Mouse (Mus musculus): ENCODE data around the gene Ltb4r2.
A peak's percentile ranks its signal among the peaks of the same experiment; 100 is the strongest.

Gene Ltb4r2

DNA sequence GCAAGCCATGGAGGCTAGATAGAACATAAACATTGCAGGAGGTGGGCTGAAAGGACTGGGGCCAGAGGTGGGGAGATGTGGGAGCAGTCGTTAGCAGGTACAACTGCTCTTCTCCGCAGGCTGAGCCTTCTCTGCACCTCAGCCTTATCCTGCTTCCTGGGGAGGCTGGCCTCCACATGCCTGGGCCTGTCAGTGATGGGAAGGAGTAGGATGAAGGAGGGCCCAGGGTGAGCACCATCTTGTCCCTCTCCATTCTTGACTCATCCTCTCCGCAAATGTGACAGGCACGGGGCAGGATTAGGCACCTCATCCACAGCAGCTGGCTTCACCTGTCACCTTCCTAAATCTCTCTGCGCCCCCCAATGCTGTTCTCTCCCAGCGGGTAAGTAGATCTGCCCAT lies at the start of gene Ltb4r2:
Ltb4r2 (plus strand) TSS at position 266 of the 400 bp plus-strand sequence.
- DNase-seq (ENCODE audit: low spot score), result no peak

DNA sequence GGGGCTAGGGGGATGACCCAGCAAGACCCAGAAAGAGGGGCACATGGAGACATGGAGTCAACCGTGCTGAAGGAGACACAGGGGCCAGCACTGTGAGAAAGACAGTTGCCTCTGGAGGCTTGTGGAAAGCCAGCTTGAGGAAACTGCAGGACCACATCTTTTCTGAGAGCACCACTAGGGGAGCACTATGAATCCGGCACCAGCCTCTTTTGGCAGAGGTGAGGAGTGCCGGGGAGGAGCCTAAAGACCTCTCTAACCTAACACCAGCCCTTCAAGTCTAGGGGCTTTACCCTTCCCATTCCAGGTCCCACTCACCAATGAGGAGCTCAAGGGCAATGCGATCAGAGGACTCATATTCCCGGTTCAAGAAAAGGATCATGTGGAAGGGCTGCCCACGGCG lies 49.4 kb upstream of the Ltb4r2 start:
- no peak for DNase-seq (ENCODE audit: low spot score)

DNA sequence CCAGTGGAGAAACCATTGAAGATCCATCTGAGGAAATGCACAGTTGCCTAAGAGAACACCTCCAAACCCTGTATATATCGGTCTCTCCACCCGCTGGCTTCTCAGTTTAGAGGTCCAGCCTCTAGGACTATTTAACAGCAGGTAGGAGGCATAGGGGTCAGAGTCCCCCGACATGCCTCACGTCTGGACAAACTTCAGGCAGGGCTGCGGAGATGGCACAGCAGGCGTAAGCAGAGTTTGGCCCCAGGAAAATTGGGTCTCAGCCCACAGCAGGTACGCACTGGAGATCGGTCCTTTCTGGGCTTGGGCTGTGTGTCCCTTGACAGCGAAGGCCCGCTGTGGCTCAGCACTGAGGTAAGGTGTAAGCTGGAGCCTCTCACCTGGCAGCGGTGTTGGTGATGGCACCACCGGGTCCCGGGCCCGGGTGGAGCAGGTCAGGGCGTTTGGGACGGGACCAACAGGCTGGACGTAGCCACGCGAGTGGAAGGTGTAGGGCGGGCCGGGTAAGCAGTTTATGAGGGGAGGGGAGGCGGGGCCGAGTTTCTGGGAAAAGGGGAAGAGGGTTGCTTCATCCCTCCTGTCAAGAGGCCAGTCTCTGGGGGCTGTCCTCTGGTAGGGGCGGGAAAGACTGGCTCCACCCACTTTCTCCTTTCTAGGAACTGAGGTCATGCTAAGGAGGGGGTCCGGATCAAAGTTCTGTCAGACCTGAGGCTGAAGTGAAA lies 48.1 kb upstream of the Ltb4r2 start:
- no peak for DNase-seq (ENCODE audit: low spot score)

DNA sequence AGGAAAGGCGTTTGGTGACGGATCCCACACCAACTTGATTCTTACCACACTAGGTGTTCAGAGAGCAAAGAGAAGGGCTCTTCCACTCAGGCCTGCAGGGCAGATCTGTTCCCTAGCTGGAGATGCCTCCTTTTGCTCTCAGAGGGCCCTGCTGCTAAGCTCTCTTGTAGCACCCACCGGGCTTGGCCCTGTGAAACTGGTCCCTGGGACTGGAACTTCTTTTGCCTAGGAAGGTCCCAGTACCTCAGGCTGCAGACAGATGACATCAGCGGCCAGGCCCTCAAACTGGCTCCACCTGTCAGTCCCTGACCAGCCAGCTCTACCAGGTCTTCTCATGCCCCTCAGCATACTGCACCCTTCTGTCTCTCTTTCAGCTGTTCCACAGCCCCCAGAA lies 47.5 kb upstream of the Ltb4r2 start, which contains the start of gene Tgm1:
Tgm1 (minus strand) TSS at position 198 of the 394 bp plus-strand sequence.
- DNase-seq (ENCODE audit: low spot score), result no peak

DNA sequence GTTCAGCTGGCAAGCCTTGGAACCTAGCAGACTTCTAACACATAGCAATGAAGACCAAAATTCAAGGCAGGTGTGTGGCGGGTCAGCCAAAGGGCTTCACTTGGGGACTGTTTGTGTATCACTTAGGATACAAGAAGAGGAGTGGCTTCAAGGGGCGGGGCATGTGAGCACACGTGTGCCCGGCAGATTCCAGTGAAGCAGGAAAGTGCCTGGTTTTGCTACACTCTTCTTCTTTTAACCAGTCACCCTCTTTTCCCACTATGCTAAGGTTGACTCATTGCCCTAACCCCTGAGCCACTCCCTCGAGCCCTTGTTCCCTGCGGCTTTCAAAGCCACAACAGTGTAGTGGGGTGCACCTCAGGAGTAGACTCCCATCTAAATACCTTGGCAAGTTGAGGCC lies 46.3 kb upstream of the Ltb4r2 start:
- no peak for DNase-seq (ENCODE audit: low spot score)

DNA sequence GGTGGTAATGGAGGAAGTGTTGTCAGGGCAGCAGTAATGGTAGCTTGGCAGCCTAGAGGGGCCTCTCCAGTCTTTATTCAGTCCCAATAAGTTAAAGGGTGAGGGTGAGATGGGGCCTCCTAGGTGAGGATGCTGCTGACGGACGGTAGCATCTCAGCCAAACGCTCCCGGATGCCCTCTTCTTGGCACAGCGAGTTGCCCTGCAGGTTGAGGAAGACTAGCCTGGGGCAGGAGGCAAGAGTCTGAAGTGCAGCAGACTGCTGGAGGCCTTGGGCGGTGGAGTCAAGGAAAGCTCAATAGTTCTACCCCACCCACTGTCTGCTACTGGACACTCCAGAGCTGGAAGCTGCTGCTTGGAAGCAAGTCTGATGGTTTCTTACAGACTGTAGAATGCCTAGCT lies 45.0 kb upstream of the Ltb4r2 start:
- no peak for DNase-seq (ENCODE audit: low spot score)

DNA sequence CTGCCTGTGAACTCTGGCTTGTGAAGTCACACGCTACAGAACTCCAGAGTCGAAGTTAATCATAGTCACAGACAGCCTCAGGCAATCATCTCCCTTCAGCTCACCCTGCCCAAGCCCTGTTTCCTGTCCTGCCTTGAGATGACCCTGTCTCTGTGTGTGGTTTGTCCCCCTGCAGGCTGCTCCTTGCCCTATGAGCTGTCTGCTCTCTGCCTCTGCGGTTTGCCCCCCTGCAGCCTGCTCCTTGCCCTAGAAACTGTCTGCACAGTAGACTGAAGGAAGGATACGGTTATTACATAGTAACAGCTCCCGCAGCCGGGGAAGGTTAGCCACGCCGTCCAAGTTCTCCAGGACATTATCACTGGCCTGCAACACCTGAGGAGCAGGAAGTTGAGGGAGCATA lies 44.3 kb upstream of the Ltb4r2 start:
- DNase-seq (ENCODE audit: low spot score), result no peak

DNA sequence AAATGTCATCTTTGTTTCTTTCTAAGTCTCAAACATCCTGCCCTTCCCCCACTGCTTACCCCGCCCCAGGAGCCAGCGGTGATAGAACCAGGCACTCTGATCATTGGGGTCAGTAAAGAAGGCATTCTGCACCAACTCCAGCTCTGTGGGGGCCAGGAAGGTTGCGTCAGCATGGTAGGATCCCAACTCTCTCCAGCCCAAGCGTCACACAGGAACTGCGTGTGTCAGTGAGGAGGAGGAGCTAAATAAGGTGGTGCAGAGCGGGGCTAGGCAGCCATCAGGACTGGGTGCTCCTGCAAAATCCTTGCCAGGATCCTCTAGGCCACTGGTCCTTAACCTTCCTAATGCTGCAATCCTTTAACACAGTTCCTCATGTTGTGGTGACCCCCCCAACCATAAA lies 41.5 kb upstream of the Ltb4r2 start:
- DNase-seq (ENCODE audit: low spot score), result no peak

DNA sequence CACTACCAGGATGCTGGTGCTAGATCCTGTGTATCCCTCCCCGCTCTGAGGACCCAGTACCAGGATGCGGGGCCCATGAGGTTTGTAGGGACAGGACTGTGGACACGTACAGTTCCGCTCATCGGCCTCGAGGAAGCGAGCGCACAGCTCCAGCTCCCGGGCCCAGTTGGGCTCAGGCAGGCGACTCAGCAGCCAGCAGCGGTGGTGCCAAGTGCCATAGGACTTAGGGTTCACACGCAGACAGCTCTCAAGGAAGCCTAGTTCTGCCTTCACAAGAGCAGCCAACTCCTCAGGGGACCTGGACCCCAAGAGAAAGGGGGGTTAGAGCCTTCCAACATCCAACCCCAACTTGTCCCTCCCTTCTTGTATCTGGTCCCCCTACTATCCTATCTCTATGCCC lies 40.6 kb upstream of the Ltb4r2 start:
- no peak for DNase-seq (ENCODE audit: low spot score)

DNA sequence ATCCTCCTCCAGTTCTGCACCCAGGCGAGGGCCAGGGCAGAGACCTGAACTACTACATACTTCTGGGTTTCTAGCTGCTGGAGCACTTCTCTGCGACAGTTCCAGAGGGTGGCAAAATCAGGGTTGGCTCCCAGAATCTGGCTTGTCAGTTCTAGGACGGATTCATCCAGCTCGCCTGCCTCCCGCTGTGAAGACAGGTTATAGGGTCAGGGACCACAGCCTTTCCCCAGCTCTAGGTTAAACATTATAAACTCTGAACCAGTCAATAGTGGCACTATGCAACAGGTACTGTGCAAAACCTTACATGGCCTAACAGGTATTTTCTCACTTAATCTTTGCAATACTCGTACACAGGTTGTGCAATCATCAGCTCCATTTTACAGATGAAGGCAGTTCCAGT lies 40.2 kb upstream of the Ltb4r2 start:
- no peak for DNase-seq (ENCODE audit: low spot score)

DNA sequence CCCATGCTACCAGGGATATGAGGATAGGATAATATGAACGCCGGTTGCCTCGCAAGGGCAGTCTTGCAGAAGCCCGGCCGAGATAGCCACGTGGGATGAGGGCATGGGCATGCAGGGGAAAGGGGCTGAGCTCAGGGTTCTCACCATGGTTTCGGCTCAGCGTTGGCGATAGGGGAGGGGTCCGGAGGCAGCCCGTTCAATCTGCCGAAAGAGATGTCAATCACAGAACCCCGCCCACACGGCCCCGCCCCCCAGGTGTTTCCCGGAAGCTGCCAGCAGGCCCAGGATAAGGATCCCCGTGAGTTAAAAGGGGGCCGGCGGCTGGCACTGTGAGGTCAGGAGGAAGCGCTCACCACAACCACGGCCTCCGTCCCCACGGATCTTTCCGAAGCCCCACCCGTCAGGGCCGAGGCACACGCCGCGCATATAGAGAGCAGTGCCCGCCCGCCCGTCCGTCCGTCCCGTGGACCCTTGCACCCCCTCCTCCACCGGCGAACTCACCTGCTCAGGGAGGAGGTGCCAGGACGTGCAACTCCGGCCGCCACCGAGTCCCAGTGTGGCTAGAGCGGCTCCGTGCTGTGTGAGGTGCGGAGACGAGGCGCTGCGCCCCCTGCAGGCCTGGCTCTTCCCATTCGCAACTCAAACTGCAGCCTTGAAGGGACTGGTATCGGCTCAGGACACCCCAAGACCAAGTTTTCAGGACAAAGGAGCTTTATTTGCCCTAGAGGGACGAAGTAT lies 39.4 kb upstream of the Ltb4r2 start, which contains the start of gene Rabggta:
Rabggta (minus strand) TSS at position 564 of the 738 bp plus-strand sequence.
- peak; percentile 85 for DNase-seq (ENCODE audit: low spot score)

DNA sequence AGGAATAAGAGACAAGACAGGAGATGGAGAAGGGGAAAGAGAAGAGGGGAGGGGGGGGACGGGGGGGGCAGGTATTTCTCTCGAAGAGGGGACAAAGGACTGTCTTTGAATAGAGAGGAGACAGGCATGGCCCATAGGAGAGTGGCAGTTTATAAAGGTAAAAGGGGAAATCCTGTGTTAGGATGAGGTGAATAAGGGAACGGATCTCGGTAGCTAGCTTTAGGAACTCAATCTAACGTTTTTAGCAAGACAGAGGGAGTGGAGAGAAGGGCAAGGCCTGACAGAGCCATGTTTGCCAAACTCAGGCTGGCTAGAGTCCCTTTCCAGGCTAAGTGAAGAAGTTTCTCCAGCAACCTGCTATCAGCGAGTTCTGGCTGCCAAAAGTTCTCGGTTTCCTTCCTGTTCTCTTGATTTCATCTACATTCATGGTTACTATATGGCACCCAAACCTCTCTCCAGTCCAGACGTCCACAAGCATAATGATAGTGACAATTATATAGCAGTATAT lies 38.7 kb upstream of the Ltb4r2 start:
- no peak for DNase-seq (ENCODE audit: low spot score)

DNA sequence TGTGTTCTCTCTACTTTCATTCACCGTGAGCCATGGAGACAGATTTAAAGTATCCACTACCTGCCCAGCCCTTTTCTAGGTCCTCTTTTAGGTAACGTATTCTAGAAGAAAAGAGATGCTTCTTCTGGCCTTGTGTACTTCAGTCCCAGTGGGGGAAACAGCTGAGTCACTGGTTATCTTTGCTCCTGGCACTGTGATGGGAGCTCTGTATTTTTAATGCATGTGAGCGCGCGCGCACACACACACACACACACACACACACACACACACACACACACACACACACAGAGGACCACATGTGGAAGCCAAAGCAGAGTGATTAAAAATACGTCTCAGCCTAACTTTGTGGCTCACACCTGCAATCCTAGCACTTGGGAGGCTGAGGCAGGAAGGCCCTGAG lies 37.8 kb upstream of the Ltb4r2 start:
- no peak for DNase-seq (ENCODE audit: low spot score)

DNA sequence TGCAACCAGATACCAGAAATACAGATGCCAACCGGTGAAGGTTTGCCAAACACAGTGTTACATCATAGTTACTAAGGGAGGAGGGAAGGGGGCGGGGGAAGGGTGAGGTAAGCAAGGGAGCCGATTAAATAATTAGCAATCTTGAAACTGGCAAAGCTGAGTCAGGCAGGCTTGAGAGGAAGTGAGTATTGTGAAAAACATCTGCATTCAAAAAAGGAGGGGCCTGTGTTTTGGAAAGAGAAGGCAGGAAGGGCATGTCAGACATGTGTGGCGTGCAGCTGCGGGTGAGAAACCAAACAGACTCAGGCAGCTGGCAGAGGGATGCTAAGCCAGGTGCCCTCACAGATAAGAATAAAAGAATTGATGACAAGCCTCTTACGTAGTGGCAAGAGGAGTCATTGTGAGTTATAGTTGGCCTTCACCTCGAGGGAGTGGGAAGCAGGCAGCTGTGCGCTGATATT lies 36.8 kb upstream of the Ltb4r2 start:
- DNase-seq (ENCODE audit: low spot score), result no peak

DNA sequence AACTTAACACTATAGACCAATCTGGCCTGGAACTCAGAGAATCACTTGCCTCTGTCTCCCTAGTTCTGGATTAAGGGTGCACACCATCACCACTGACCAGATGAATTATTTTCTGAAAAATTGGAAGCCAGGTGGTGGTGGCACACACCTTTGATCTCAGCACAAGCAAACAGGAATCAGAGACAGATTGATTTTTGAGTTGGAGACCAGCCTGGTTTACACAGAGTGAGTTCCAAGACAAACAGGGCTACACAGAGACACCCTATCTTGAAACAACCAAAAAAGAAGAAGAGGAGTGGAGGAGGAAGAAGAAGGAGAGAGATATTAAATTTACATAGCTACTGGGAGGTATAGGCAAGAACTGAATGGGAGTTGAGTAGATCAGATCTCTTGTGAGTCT lies 35.0 kb upstream of the Ltb4r2 start:
- no peak for DNase-seq (ENCODE audit: low spot score)

DNA sequence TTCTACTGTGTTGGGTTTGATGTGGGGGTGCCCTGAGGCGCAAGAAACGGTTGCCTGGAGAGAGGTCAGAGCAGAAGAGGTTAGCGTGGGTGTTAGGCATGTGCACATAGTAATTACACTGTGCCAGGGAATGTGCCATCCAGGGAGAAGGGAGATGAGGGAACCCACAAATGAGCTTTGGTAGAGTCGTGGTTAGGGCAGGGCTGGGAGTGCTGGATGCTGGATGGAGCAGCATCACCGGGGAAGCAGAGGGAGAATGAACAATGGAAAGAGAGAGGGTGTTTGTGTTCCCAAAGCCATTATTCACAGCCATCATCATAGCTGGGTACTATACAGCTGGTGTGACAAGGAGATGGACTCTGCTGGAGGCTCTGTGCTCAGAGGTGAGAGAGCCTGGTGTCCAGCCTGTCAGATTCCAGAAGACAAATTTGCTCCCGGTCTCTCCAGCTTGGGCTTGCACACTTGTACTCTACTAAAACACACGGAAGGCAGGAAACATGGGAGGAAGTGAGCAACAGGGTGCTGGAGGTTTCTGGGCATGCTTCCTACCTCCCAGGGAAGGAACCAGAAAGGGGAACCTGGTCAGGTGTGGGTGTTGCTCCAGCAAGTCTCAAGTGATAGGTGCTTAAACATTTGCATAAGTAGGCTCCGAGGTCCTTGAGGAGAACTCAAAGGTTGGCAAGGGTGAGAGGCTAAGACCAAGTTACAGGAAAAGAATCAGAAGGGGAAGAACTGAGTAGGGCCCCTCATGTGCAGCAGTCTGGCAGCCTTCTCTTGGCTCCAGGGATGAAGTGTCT lies 33.1 kb upstream of the Ltb4r2 start:
- DNase-seq (ENCODE audit: low spot score), result no peak

DNA sequence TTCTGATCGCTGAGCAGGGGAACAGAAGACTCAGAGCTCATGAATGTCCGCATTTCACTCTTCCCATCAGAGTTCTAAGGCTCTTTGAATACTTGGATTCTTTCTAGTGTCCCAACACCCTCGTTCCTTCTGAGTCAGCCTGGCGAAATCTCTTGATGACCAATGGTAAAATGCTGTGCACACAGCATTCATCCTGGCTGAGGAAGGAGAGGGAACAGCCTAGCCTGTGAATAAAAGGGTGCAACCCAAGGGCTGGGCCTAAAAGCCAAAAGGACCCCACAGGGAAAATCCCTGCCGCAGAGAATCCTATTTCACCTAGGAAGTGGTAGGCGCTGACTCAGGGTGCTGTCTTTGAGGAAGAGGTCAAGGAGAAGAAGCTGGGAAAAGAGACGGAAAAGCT lies 31.1 kb upstream of the Ltb4r2 start:
- no peak for DNase-seq (ENCODE audit: low spot score)

DNA sequence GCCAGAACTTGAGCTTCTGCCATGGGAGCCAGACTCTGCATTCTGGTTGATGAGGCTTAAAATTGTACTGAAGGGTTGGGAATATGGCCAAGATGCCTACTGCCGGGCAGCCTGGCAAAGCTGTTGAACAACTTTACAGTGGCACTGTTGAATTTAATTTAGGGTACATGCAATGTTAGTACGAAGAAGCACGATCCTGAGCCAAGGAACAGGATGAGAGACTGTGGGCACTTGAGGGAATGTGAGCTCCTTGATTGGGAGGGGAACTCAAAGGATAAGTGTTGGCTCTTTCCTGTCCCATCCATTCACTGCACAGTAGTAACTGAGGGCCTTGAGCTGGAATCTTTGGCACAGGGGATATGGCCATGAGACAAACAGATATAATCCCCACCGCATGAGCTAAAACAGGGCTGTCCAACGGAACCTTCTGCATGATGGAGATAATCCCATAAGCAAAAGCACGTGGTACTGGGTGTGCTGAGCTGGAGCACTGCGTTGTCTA lies 30.6 kb upstream of the Ltb4r2 start:
- no peak for DNase-seq (ENCODE audit: low spot score)

DNA sequence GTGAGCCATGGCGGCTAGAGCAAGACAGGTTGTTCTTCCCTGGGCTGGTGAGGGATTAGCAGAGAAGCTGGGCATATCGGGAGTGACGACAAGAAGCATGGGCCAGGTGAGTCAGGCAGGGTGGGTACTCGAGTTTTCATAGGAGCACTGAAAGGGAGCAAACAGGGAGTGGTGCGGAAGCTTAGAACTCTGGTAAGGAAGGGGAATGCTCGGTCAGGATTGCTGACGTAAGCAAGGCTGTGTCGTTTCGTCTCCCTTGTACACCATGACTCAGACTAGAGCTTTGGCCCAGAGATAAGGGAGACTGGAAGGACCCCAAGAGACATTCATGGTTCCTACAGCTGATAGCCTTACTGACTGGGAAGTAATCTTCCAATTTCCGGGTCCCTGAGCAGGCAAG lies 27.3 kb upstream of the Ltb4r2 start:
- DNase-seq (ENCODE audit: low spot score), result no peak

DNA sequence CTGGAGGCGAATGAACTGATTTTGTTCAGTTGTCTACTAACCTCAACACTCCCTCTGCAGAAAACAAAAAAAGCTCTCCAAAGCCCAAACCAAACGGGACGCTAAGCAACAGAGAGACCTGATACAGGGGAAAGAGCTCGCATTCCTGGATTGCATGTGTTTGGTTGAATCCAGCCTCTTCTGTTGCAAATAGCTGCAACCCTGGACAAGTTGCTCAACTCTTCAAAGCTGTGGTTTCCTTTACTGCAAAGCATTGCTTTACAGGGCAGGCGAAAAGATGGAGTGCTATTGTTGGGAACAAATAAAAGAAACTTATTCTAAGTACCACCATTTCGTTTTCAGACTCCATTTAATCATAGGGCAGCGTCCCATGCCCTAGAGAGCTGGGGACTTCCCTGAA lies 26.4 kb upstream of the Ltb4r2 start:
- DNase-seq (ENCODE audit: low spot score), result no peak

DNA sequence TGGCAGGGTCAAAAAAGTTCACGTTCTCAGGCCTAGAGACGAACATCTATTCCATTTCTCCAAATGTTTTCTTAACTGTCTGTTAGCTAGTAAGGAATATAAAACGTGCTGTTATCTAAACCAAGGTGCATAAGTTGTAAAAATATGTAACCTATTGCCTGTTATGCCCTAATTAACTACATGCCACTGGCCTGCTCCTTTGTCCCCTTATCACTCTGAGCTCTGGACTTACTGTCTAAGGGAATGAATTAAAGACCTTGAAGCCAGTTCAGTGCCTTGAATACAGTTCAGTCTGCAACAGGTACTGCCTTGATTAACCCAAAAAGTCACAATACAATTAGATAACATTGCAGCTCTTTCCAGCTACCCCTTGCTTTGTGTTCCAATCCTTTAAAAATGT lies 25.9 kb upstream of the Ltb4r2 start:
- no peak for DNase-seq (ENCODE audit: low spot score)

DNA sequence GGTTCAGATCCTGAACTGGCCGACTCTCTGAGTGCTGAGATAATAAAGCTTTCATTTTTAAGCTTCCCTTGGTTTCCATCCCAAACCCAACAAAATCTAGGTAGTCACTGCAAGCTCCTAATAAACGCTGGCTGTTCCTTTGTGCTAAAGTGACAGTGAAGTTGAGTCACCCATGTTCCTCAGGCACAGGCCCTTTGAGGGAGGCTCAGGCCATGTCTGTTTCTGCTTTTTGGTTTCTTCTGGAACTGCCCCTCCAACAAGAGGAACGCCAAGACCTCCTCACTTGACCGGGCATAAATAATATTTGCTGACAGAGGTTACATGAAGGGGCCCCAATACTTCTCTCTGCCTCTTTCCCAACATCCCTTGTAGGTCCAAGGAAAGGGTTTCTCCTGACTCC lies 25.5 kb upstream of the Ltb4r2 start:
- no peak for DNase-seq (ENCODE audit: low spot score)
